Mouse (Mus musculus) adrenal gland, adult 2 months (tissue): ENCODE results near the gene Tbc1d24. TPM values are rescaled to one million over a fixed set of nuclear protein-coding genes. Genes with fewer than 3 reads are reported as not detected.
"Not testable (repeated sequence)": the region's sequence is repeated elsewhere in the genome, so short reads cannot be mapped to it uniquely, and the experiment has no call there.

Experiments used
- DNase-seq: peaks from one replicate; pipeline ENCODE4 v3.0.0; 2021
- microRNA-seq, 2 experiments: library from miRNA; unstranded; fragments of <30 nt; microRNA quantifications; one replicate each; pipeline ENCODE4 v1.2.0; 2021
- polyA plus RNA-seq: library from polyadenylated mRNA; depleted of rRNA; stranded (reverse); fragments of >200 nt; gene quantifications from 2 replicates; pipeline ENCODE4 v1.2.3, GENCODE M21; 2012; rRNA removed
- total RNA-seq, 2 experiments: library from RNA; stranded (reverse); gene quantifications; 2 replicates each; pipeline ENCODE4 v1.2.3; 2021

Gene Tbc1d24
- total and polyA plus RNA-seq, 3 experiments = 13.4 to 33.5 (median 17.1) TPM

- peak; percentile 80 for DNase-seq
These were observed 55.9 kb downstream of the Tbc1d24 start for GRCm38 (mm10) chr17:24149421-24149820.

- no peak for DNase-seq
These were observed 62.5 kb downstream of the Tbc1d24 start for GRCm38 (mm10) chr17:24142897-24143296.

- peak; percentile 99 for DNase-seq
These were observed 63.9 kb downstream of the Tbc1d24 start for GRCm38 (mm10) chr17:24141425-24141920.

- DNase-seq = no peak
These were observed 64.4 kb downstream of the Tbc1d24 start for GRCm38 (mm10) chr17:24140845-24141424.

- DNase-seq = no peak
These were observed 65.4 kb downstream of the Tbc1d24 start for GRCm38 (mm10) chr17:24139968-24140367.

GRCm38 (mm10) chr17:24139256-24139655, 66.1 kb downstream of the Tbc1d24 start:
- no peak for DNase-seq

GRCm38 (mm10) chr17:24137226-24137880, 68.0 kb downstream of the Tbc1d24 start:
- DNase-seq = no peak

GRCm38 (mm10) chr17:24134062-24134461, 71.3 kb downstream of the Tbc1d24 start:
- no peak for DNase-seq

GRCm38 (mm10) chr17:24132919-24133318, 72.4 kb downstream of the Tbc1d24 start:
- not testable (repeated sequence) for DNase-seq

GRCm38 (mm10) chr17:24131570-24131969, 73.8 kb downstream of the Tbc1d24 start:
- DNase-seq = no peak

GRCm38 (mm10) chr17:24129246-24129645, 76.1 kb downstream of the Tbc1d24 start:
- not testable (repeated sequence) for DNase-seq

- no peak for DNase-seq
These were observed 77.8 kb downstream of the Tbc1d24 start for GRCm38 (mm10) chr17:24127592-24127991.

GRCm38 (mm10) chr17:24126801-24127200, 78.6 kb downstream of the Tbc1d24 start:
- no peak for DNase-seq

Small RNA genes within 50 kb of the gene (microRNA-seq; reads per million reads assigned to microRNA genes)
- gene Mir5134 (0.41 to 2.2 reads per million in 2 experiments), gene Mir6965 (0 reads per million in 2 experiments)

Other genes starting within 250 kb of the Tbc1d24 start
- under 1 TPM; 0.21 to 0.26 TPM for gene Prss30, start 225.0 kb downstream of the Tbc1d24 start, total RNA-seq
- 0.63 and 0.74 TPM in 2 replicates for gene Prss30, start 225.0 kb downstream of the Tbc1d24 start, polyA plus RNA-seq
- not detected for gene Prss22, start 207.5 kb downstream of the Tbc1d24 start, total RNA-seq
- gene Prss22, start 207.5 kb downstream of the Tbc1d24 start, polyA plus RNA-seq = not detected in 2 replicates
- under 1 TPM; 0.24 to 0.46 TPM for gene Prss27, start 167.4 kb downstream of the Tbc1d24 start, total RNA-seq
- 0.58 and 0.68 TPM in 2 replicates for gene Prss27, start 167.4 kb downstream of the Tbc1d24 start, polyA plus RNA-seq
- gene Kctd5, start 132.1 kb downstream of the Tbc1d24 start, total RNA-seq = 10 to 100 TPM; 13.7 to 14.4 TPM
- gene Kctd5, start 132.1 kb downstream of the Tbc1d24 start, polyA plus RNA-seq = 13.8 and 14.7 TPM in 2 replicates
- 10 to 100 TPM; 56.4 to 62.0 TPM for gene Pdpk1, start 54.6 kb downstream of the Tbc1d24 start, total RNA-seq
- gene Pdpk1, start 54.6 kb downstream of the Tbc1d24 start, polyA plus RNA-seq = 23.6 and 24.7 TPM in 2 replicates
- gene Amdhd2, start 41.8 kb downstream of the Tbc1d24 start, total RNA-seq = 10 to 100 TPM; 30.1 to 42.1 TPM
- gene Amdhd2, start 41.8 kb downstream of the Tbc1d24 start, polyA plus RNA-seq = 68.4 and 71.3 TPM in 2 replicates
- 100 to 1,000 TPM; 476 to 493 TPM for gene Atp6v0c, start 35.9 kb downstream of the Tbc1d24 start, total RNA-seq
- 1,190 and 1,565 TPM in 2 replicates for gene Atp6v0c, start 35.9 kb downstream of the Tbc1d24 start, polyA plus RNA-seq
- 1 to 10 TPM; 1.4 to 2.4 TPM for gene Ntn3, start 4.0 kb upstream of the Tbc1d24 start, total RNA-seq
- 7.4 and 8.8 TPM in 2 replicates for gene Ntn3, start 4.0 kb upstream of the Tbc1d24 start, polyA plus RNA-seq
- 1 to 10 TPM; 7.0 to 7.6 TPM for gene Tedc2, start 15.3 kb upstream of the Tbc1d24 start, total RNA-seq
- gene Tedc2, start 15.3 kb upstream of the Tbc1d24 start, polyA plus RNA-seq = 7.5 and 7.8 TPM in 2 replicates
- gene Ccnf, start 45.9 kb upstream of the Tbc1d24 start, total RNA-seq = 1 to 10 TPM; 1.8 to 4.0 TPM
- 1.9 and 2.0 TPM in 2 replicates for gene Ccnf, start 45.9 kb upstream of the Tbc1d24 start, polyA plus RNA-seq
- gene Abca17, start 145.5 kb upstream of the Tbc1d24 start, total RNA-seq = under 1 TPM; 0.09 to 0.10 TPM
- gene Abca17, start 145.5 kb upstream of the Tbc1d24 start, polyA plus RNA-seq = not detected in 2 replicates
- gene Abca3, start 146.4 kb upstream of the Tbc1d24 start, total RNA-seq = 10 to 100 TPM; 22.8 to 24.0 TPM
- 26.4 and 33.6 TPM in 2 replicates for gene Abca3, start 146.4 kb upstream of the Tbc1d24 start, polyA plus RNA-seq
- gene Rnps1, start 209.0 kb upstream of the Tbc1d24 start, total RNA-seq = 10 to 100 TPM; 61.4 to 70.3 TPM
- gene Rnps1, start 209.0 kb upstream of the Tbc1d24 start, polyA plus RNA-seq = 84.4 and 95.2 TPM in 2 replicates
- 100 to 1,000 TPM; 303 to 325 TPM for gene Eci1, start 221.1 kb upstream of the Tbc1d24 start, total RNA-seq
- gene Eci1, start 221.1 kb upstream of the Tbc1d24 start, polyA plus RNA-seq = 163 and 182 TPM in 2 replicates
- gene Dnase1l2, start 237.5 kb upstream of the Tbc1d24 start, total RNA-seq = 1 to 10 TPM; 2.1 to 3.7 TPM
- gene Dnase1l2, start 237.5 kb upstream of the Tbc1d24 start, polyA plus RNA-seq = 1.8 and 4.1 TPM in 2 replicates